Mouse (Mus musculus): ENCODE data around the gene Eif3f. TPM values are rescaled to one million over a fixed set of nuclear protein-coding genes. Genes with fewer than 3 reads are reported as not detected.

Eif3f gene
- polyA plus RNA-seq, 1 experiment from 2014 or later = 86.6 TPM

DNA sequence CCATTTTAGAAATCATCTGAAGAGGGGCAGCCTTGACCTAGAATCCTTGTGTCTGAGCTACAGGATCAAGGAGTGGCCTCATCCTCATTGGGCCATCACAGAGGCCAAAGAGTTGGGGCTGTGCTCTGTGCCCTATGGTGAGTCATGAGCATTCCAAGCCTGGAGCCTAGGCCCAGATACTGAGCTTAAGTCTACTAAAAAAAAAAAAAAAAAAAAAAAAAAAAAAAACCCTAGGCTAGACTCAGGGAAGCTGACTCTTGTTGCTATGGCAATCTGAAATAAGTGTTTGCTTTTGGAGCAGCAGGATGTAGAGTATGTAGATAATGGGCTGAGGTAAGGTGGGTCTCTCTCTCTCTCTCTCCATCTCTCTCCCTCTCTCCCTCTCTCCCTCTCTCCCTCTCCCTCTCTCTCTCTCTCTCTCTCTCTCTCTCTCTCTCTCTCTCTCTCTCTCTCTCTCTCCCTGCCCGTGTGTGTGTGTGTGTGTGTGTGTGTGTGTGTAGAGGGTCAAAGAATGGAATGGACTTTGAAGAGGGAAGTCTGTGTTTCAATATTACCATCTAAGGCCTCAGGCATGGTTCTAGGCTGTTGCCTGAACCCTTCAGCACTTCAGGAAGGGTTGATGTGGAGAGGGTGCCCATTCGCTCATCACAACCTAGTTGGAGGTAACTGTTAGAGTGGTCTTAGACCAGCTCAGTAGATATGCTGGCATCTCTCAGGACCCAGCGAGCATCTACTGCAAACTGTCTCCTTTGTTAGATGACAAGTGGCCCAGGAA lies 51.9 kb downstream of the Eif3f start:
- peak; percentile 85 for ATAC-seq (ENCODE audit: borderline replicate concordance, extremely low read depth, low FRiP score, low TSS enrichment)
- H3K27me3 ChIP-seq = no peaks in the 10 kb centered on the region
- H3K4me1 ChIP-seq = no peaks in the 10 kb centered on the region
- H3K9me3 ChIP-seq = no peaks in the 10 kb centered on the region
- H3K36me3 ChIP-seq = no peaks in the 10 kb centered on the region
- no peak overlapping the region for H3K4me3 ChIP-seq
- WGBS = 64% methylated on average over 2 of the region's 3 CpGs
- H3K27ac ChIP-seq = no peak overlapping the region
- no peak overlapping the region for H3K9ac ChIP-seq
- no peak overlapping the region for H3K4me2 ChIP-seq

DNA sequence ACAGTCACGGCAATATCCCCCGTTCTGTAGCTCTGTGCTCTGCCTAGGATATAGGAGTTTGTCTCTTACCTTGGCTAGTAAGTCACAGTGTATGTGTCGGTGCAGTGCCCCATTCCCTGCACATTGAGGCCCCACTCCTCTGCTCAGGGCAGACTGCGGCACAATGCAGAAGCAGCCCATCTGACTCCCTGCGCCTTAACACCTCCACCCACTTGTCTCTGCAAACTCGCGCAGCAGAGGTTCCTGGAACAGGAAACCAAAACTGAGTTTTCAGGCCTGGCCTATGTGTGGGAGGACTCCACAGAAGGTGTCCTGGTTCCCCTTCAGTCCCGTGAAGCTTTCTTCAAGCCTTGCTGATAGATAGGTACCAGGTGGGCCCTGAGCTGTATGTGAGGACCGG lies 57.0 kb downstream of the Eif3f start:
- H3K4me3 ChIP-seq = no peak overlapping the region
- H3K27ac ChIP-seq = no peak overlapping the region
- no peak overlapping the region for H3K4me2 ChIP-seq
- H3K9ac ChIP-seq = no peak overlapping the region
- H3K27me3 ChIP-seq = no peaks in the 10 kb centered on the region
- WGBS = 76% methylated on average over 9 of the region's 9 CpGs
- no peak for ATAC-seq (ENCODE audit: borderline replicate concordance, extremely low read depth, low FRiP score, low TSS enrichment)
- no peaks in the 10 kb centered on the region for H3K9me3 ChIP-seq
- H3K36me3 ChIP-seq = no peaks in the 10 kb centered on the region
- H3K4me1 ChIP-seq = peaks cover 3% of the 10 kb centered on the region; the same call in 1 of the 2 replicates

Other genes with a start within 250 kb of the Eif3f start
- gene Olfr512, start 221.1 kb upstream of the Eif3f start, polyA plus RNA-seq (2015; fragmentation: Nextera tagmentation; extraction: Ambion mirVana) = not detected in 2 replicates
- not detected in 2 replicates for gene Olfr513, start 183.4 kb upstream of the Eif3f start, polyA plus RNA-seq (2015; fragmentation: Nextera tagmentation; extraction: Ambion mirVana)
- not detected in 2 replicates for gene Olfr514, start 108.4 kb upstream of the Eif3f start, polyA plus RNA-seq (2015; fragmentation: Nextera tagmentation; extraction: Ambion mirVana)
- not detected in 2 replicates for gene Olfr516, start 83.9 kb upstream of the Eif3f start, polyA plus RNA-seq (2015; fragmentation: Nextera tagmentation; extraction: Ambion mirVana)
- gene Olfr517, start 62.0 kb upstream of the Eif3f start, polyA plus RNA-seq (2015; fragmentation: Nextera tagmentation; extraction: Ambion mirVana) = not detected in 2 replicates
- gene Olfr518, start 49.4 kb upstream of the Eif3f start, polyA plus RNA-seq (2015; fragmentation: Nextera tagmentation; extraction: Ambion mirVana) = not detected in 2 replicates
- not detected in 2 replicates for gene Olfr519, start 40.0 kb upstream of the Eif3f start, polyA plus RNA-seq (2015; fragmentation: Nextera tagmentation; extraction: Ambion mirVana)
- gene Nlrp10, start 4.2 kb upstream of the Eif3f start, polyA plus RNA-seq (2015; fragmentation: Nextera tagmentation; extraction: Ambion mirVana) = 0.73 and 1.00 TPM in 2 replicates
- 1.5 and 1.8 TPM in 2 replicates for gene Tub, start 15.9 kb downstream of the Eif3f start, polyA plus RNA-seq (2015; fragmentation: Nextera tagmentation; extraction: Ambion mirVana)
- gene Ric3, start 148.9 kb downstream of the Eif3f start, polyA plus RNA-seq (2015; fragmentation: Nextera tagmentation; extraction: Ambion mirVana) = 1.1 and 1.2 TPM in 2 replicates
- gene Lmo1, start 240.8 kb downstream of the Eif3f start, polyA plus RNA-seq (2015; fragmentation: Nextera tagmentation; extraction: Ambion mirVana) = 13.8 and 14.5 TPM in 2 replicates